Mouse (Mus musculus): ENCODE measurements around the gene Taf12.
"Not testable (repeated sequence)": the region's sequence is repeated elsewhere in the genome, so short reads cannot be mapped to it uniquely, and the experiment has no call there.

Gene Taf12

DNA sequence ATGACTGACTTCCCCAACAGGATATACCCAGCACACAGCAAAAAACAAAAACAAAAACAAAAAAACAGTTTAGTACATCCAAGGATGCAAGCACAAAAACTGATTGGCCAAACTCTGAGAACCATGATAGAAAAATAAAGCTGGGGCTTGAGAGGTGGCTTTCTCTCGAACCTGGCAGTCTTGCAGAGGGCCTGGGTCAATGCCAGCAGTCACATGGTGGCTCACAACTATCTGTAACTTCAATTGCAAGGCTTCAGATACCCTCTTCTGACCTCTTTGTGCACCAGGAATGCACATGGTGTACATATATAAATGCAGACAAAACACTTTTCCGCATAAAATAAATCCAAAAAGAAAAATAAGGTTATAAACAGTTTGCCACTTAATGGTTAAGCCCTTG is 1.0 kb upstream of the Taf12 start:
- no peak for DNase-seq

DNA sequence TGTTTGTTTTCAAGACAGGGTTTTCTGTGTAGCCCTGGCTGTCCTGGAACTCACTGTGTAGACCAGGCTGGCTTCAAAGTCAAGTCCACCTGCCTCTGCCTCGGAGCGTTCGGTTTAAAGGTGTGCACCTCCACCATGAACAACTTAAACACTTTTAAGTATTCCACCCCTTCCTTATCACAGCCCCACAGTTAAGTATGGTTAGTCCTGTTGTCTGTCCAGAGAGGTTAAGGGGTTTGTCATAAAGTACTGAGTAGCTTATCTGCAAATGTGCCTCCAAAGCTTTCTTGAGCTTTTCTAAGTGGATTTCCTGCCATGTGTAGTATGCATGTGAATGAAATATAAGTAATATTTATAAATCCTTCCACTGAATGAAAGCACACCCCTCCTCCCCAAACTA is 1.8 kb downstream of the Taf12 start:
- DNase-seq: no peak

- not testable (repeated sequence) for DNase-seq
Measured at GRCm38 (mm10) chr4:132288840-132289239, 14.7 kb downstream of the Taf12 start.

- DNase-seq: no peak
Measured at GRCm38 (mm10) chr4:132291056-132291455, 16.9 kb downstream of the Taf12 start.

DNA sequence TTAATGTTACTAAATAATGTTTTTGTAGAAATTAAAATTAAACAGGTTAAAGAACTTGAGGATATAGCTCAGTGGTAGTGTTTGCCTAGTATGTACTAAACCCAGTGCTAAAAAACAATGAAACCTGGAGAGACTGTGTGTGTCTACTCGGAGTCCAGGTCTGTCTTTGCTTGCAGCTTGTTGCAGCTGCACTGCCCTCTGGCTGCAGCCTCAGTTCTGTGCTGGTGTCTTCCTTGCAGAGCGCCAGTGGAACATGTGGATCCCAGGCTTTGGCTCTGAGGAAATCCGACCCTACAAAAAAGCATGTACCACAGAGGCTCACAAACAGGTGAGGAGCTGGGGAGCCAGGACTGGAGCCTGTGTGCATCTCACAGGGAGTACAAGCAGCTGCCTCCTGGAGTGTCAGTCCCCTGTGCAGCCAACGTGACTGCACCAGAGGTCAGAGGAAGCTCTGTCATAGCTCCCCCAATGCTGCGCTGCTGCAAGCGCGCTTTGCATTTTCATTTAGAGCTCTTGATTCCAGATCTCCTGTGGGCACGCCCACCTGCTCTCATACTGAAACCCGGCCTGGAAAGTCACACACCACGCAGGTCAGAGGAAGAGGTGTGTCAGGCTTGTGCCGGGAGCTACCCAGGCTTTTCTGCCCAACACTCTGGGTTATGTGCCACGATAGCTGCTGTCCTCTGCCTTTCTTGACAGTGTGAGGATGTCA is 17.6 kb downstream of the Taf12 start:
- no peak for DNase-seq

DNA sequence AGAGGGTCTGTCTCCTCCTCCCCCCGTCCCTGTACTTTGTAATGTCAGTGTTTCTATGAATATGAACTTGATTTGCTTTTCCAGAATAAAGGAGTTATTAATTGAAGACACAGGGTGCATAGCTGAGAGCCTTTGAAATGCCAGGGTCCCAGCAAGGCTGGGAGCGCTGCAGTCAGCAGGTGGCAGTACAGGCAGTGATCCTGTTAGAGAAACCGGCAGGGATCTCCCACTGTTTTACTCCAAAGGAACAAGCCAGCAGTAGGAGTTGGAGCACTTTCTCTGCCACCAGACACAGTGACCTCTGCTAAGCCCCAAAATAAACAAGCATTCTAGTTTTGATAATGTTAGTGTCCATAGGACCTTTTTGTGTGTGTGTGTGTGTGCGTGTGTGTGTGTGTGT is 18.8 kb downstream of the Taf12 start:
- DNase-seq: no peak

DNA sequence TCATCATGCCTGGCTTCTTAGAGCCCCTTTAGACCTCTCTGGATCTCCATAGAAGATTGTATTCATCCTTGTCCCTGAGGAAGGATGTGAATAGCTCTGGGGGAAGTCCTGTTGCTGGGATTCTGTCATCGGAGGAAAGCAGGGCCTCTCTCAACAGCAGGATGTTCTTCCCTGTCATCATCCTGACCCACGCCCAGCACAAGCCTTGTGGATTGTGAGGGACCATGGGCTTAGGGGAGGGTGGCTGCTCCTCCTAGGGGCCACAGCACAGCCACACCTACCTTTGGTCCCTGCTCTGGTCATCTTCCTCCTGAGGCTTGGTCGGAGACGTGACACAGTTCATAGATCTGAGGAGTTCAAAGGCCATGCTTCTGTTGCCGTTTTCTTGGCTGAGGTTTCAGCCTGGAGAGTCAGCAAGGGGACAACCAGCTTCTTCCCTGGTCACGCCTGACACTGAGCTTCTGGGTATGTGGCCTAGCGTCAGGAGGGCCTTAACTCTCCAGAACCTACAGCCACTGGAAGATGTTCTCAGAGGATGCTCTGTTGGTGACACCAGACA is 19.6 kb downstream of the Taf12 start:
- DNase-seq: peak; percentile 58

- DNase-seq: no peak
Measured at GRCm38 (mm10) chr4:132295696-132296390, 21.7 kb downstream of the Taf12 start.

- DNase-seq: no peak
Measured at GRCm38 (mm10) chr4:132299849-132300248, 25.7 kb downstream of the Taf12 start.

DNA sequence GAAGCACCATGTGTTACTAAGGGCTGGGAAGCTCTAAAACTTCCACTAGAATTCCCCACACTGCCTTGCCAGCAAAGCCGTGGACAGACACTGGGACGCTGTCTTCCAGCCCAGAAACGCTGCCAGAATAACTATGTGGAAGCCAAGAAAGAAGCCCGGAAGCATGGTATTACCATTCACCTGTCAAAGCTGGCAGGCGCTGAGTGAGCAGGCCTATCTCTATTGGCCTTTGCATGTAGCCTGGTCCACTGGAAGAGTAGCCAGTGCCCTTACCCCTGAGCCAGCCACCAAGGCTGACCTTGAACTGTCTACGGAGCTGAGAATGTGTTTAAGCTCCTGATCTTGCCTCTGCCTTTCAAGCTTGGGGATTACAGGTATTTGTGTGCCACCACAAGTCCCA is 27.3 kb downstream of the Taf12 start:
- no peak for DNase-seq

DNA sequence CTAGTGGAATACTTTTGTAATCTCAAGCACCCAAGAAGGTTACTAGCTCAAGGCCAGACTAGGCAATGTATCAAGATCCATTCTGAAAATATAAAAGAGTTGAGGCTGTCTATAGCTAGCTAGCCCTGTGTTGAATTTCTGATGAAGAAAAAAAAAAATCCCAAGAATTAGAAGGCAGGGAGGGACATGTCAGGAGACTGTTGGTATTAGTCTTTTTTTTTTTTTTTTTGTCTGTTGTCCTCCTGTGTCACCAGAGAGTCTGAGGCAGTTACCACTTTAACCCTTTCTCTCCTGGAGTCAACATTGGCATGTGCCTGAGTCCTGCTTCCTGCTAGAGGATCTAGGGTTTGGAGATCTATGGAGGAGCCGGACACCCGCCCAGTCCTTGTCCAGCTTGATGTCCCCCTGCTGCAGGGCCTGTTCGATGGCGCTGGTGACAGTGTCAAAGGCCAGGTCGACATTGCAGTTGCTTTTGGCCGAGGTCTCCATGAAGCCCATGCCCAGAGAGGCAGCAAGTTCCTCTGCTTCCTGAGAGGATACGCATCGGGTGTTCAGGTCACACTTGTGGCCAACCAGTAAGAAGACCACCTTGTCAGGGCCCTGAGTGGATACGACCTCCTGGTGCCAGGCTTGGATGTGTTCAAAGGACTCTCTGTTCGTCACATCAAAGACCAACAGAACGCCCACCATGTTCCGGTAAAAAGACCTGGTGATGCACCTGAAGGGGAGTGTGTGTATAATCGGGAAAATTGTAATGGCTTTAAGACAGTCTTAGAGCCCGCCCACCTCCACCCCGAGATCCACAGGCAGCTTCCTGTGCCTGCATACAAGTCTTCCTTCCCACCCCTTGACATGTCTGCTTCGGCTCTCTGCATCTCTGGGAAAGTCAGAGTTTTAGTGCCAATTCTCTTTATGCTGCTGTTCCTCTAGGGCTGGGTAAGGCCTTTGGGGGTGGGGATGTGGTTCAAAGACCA is 28.1 kb downstream of the Taf12 start:
- no peak for DNase-seq

GRCm38 (mm10) chr4:132302939-132303479 is 28.8 kb downstream of the Taf12 start, which contains the start of gene Rab42:
Rab42 (minus strand) TSS chr4:132303385.
- DNase-seq: peak; percentile 43

DNA sequence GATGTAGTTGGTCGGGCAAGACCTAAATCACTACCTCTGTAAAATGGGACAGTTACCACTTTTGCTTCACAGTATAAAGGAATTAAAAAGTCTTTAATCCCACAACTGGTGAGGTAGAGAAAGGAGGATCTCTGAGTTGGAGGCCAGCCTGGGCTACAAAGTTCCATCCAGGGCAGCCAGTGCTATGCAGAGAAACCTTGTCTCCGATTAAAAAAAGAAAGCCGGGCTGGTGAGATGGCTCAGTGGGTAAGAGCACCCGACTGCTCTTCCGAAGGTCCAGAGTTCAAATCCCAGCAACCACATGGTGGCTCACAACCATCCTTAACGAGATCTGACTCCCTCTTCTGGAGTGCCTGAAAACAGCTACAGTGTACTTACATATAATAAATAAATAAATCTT is 29.3 kb downstream of the Taf12 start:
- not testable (repeated sequence) for DNase-seq

- DNase-seq: peak; percentile 76
Measured at GRCm38 (mm10) chr4:132305276-132305675, 31.1 kb downstream of the Taf12 start.

DNA sequence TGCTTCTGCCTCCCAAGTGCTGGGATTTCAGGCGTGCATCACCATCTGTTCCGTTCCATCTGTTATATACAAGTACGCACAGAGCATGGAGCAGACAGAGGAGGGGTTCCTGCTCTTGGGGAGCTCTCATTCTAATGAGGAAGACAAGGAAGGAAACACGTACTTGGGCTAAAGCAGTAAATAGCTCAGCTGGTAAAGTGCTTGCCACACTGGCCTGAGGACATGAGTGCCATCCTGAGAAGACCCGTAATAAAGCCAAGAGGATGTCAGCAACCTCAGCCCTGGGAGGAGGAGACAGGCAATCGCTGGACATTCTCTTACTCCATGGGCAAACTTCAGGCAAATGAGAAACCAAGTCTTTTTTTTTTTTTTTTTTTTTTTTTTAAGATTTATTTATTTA is 31.8 kb downstream of the Taf12 start:
- no peak for DNase-seq

- DNase-seq: peak; percentile 91
Measured at GRCm38 (mm10) chr4:132308437-132309139, 34.4 kb downstream of the Taf12 start.

- no peak for DNase-seq
Measured at GRCm38 (mm10) chr4:132309140-132309848, 35.1 kb downstream of the Taf12 start.

DNA sequence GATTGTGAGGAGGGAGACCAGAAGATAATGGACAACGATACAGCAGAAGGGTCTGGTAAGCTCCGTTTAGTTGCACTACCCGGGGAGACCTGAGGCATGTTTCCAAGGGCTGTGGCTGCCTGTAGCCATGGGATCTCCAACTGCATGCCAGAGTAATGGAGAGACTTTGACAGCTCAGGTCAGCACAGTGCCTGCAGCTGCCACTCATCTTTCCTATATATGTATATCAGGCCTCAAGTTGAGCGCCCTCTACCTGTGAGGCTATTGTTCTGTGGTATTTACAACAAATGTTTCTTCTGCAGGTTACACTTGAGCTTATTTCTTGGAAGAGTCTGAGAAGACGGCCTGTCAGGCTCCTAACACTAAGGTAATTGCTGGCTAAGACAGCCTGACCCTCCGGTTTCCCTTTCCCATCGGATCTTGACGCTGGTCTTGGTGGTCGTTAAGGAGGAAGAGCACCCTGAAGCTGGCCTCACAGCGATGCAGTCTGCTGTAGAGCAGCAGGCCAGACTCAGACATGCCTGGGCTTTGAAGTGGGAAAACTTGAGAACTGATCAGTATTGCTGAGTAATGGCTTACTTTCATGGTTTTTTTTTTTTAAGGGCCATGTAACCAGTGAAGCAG is 35.8 kb downstream of the Taf12 start:
- DNase-seq: peak; percentile 48

DNA sequence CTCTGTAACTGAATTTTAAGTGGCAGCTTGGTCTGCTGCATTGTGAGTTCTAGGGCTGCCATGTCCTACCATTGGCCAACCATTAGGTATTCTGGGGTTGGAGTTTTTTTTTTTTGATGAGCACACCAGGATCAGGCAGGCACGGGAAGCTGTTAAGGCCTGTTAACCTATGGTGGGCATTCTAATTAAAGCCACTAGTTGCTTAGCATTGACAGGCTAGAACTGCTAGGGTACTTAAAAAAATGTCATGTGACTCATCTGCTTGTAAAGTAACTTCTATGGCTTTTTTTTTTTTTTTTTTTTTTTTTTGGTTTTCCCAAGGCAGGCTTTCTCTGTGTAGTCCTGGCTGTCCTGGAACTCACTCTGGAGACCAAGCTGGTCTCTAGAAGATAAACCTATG is 37.0 kb downstream of the Taf12 start:
- no peak for DNase-seq

- DNase-seq: no peak
Measured at GRCm38 (mm10) chr4:132311801-132312200, 37.6 kb downstream of the Taf12 start.

- no peak for DNase-seq
Measured at GRCm38 (mm10) chr4:132312627-132313026, 38.5 kb downstream of the Taf12 start.
